Mouse (Mus musculus) C2C12 (cell line): ENCODE results near the gene Orc1.

Source experiments
- CTCF ChIP-seq: IDR thresholded peaks from one replicate; pipeline ENCODE4 v1.5.1; 2011; ENCODE audit not compliant: control insufficient read depth, insufficient read depth, insufficient read length
- MYOD1 ChIP-seq: IDR thresholded peaks from one replicate; pipeline ENCODE4 v1.6.1; 2011; ENCODE audit warnings: low read depth; ENCODE audit not compliant: control insufficient read depth, insufficient read length
- USF1 ChIP-seq: IDR thresholded peaks from one replicate; pipeline ENCODE4 v1.6.1; 2011; ENCODE audit warnings: low read depth, mild to moderate bottlenecking, control low read depth, moderate library complexity

GRCm38 (mm10) chr4:108595785-108596184 lies 16.6 kb downstream of the Orc1 start:
- no peak for TF ChIP-seq USF1
- no peak for TF ChIP-seq CTCF
- TF ChIP-seq MYOD1 = no peak
